Mouse (Mus musculus) heart, embryonic 16.5 days (tissue): Measurements from ENCODE around the gene Exd2. TPM values are rescaled to one million over a fixed set of nuclear protein-coding genes. Genes with fewer than 3 reads are reported as not detected.
A peak's percentile ranks its signal among the peaks of the same experiment; 100 is the strongest.

ENCODE experiments used
- ATAC-seq: fragments of 200-750 bp; cut with Nextera tagmentation; replicated peaks from 2 replicates; pipeline ENCODE4 v1.8.0; 2017; ENCODE audit warnings: moderate number of reproducible peaks; ENCODE audit not compliant: insufficient read depth, low FRiP score; ENCODE audit errors: extremely low read depth
- H3K27ac ChIP-seq: fragments of 300-500 bp; sonication (generic); 2 replicates; pipeline ENCODE4 v1.5.1; 2014; ENCODE audit warnings: mild to moderate bottlenecking, low read length, control low read depth, moderate library complexity
- H3K27me3 ChIP-seq: fragments of 300-500 bp; sonication (generic); 2 replicates; pipeline ENCODE4 v1.6.1; 2014; ENCODE audit warnings: low read length, mixed read lengths; ENCODE audit not compliant: control insufficient read depth, insufficient read depth
- H3K36me3 ChIP-seq: fragments of 300-500 bp; sonication (generic); 2 replicates; pipeline ENCODE4 v1.6.1; 2014; ENCODE audit not compliant: control insufficient read depth, insufficient read depth
- H3K4me1 ChIP-seq: fragments of 300-500 bp; sonication (generic); 2 replicates; pipeline ENCODE4 v1.6.1; 2014; ENCODE audit warnings: low read length, mixed read lengths; ENCODE audit not compliant: control insufficient read depth, insufficient read depth
- H3K4me2 ChIP-seq: fragments of 300-500 bp; sonication (generic); 2 replicates; pipeline ENCODE4 v1.6.1; 2014; ENCODE audit warnings: low read depth, mild to moderate bottlenecking, control low read depth, low read length
- H3K4me3 ChIP-seq: fragments of 300-500 bp; sonication (generic); 2 replicates; pipeline ENCODE4 v1.5.1; 2014; ENCODE audit warnings: mild to moderate bottlenecking, control low read depth, low read length
- H3K9ac ChIP-seq: fragments of 300-500 bp; sonication (generic); 2 replicates; pipeline ENCODE4 v1.6.1; 2014; ENCODE audit warnings: low read length, control low read depth
- H3K9me3 ChIP-seq: fragments of 300-500 bp; sonication (generic); replicated peaks from 2 replicates; pipeline ENCODE4 v1.6.1; 2016; ENCODE audit warnings: low read length; ENCODE audit not compliant: control insufficient read depth
- WGBS: fragments of 180-500 bp; shearing (Covaris S2); extraction: QIAGEN DNeasy Blood & Tissue Kit; methylation state at CpG from one replicate; pipeline ENCODE4 v1.1.7; 2014; 5-methylcytosine and 5-hydroxymethylcytosine counted together
- polyA plus RNA-seq: library from polyadenylated mRNA; unstranded; fragments of >200 nt; fragmentation: Nextera tagmentation; extraction: Ambion mirVana; gene quantifications from 2 replicates; pipeline ENCODE4 v1.2.1, GENCODE M21; 2015

Exd2 gene
- polyA plus RNA-seq, 1 experiment from 2014 or later = 17.0 TPM

DNA sequence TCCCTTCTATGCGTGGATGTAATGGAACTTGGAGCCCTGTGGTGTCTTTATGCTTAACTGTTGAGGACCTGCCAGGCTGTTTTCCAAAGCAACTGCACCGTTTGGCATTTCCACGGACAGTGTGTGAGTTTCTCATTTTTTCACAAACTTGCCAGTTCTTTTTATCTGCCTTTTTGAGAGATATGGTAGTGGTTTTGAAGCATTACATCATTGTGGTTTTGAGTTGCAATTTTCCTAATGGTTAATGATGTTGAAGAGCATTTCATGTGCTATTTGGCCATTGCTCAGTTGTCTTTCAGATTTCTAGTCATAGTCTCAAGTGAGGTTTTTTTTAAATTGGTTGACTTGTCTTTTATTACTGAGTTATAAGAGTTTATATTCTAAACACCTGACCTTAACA, 10.8 kb downstream of the Exd2 start:
- WGBS = 73% methylated on average over 3 of the region's 3 CpGs
- no peak overlapping the region for H3K9ac ChIP-seq
- no peak overlapping the region for H3K4me3 ChIP-seq
- no peak for ATAC-seq
- peaks cover 4% of the 10 kb centered on the region for H3K4me1 ChIP-seq
- H3K27ac ChIP-seq = no peak overlapping the region
- no peaks in the 10 kb centered on the region for H3K27me3 ChIP-seq
- H3K36me3 ChIP-seq = peaks cover 3% of the 10 kb centered on the region; the same call in 1 of the 2 replicates
- H3K4me2 ChIP-seq = no peak overlapping the region
- H3K9me3 ChIP-seq = no peaks in the 10 kb centered on the region

DNA sequence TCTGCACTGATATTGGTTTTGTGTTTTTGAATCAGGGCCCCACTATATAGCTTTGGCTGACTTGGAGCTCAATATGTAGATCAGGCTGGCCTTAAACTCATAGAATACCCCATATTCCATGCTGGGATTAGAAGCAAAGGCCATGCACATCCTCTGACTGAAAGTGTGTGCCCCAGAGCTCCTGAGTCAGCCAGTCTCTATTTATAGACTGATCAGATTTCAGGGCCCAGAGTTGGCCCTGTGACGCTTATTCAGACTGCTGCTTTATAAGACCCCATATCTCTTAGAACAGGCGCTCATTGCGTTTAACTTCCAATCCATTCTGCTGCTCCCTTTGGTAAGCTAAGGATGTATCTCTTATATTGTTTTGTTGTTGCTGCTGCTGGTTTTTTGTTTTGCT, 17.1 kb downstream of the Exd2 start:
- 43% methylated on average over 3 of the region's 3 CpGs for WGBS

DNA sequence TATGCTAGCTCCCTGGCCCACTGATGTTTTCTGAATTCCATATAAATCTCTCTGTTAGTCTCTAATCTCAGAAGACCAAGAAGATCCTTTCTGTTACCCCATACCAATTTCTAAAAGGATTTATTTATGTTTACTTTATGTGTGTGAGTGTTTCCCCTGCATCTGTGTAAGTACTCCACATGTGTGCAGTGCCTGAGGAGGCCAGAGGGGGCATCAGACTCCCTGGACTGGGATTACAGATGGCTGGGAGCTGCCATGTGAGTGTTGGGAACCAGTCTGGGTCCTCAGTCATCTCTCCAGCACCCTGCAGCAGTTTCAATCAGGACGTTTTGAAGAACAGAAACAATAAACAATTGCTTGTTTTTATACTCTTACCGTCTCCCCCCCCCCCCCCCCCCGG, 20.5 kb downstream of the Exd2 start:
- WGBS = 81% methylated on average over 2 of the region's 3 CpGs
- Histone ChIP-seq H3K4me3 (no peak overlapping the region), H3K9ac (no peak overlapping the region), H3K4me2 (no peak overlapping the region), H3K27me3 (no peaks in the 10 kb centered on the region), H3K4me1 (peaks cover 5% of the 10 kb centered on the region), H3K27ac (no peak overlapping the region), H3K36me3 (peaks cover 6% of the 10 kb centered on the region), H3K9me3 (no peaks in the 10 kb centered on the region)
- no peak for ATAC-seq

More for the DNA sequence above, 17.1 kb downstream of the Exd2 start:
- peaks cover 8% of the 10 kb centered on the region for H3K36me3 ChIP-seq
- H3K4me3 ChIP-seq = no peak overlapping the region
- no peak overlapping the region for H3K4me2 ChIP-seq
- no peak overlapping the region for H3K9ac ChIP-seq
- peaks cover 5% of the 10 kb centered on the region for H3K4me1 ChIP-seq
- peak overlapping the region; percentile 25; the same call in 1 of the 2 replicates for H3K27ac ChIP-seq
- no peaks in the 10 kb centered on the region for H3K9me3 ChIP-seq
- H3K27me3 ChIP-seq = no peaks in the 10 kb centered on the region
- no peak for ATAC-seq

DNA sequence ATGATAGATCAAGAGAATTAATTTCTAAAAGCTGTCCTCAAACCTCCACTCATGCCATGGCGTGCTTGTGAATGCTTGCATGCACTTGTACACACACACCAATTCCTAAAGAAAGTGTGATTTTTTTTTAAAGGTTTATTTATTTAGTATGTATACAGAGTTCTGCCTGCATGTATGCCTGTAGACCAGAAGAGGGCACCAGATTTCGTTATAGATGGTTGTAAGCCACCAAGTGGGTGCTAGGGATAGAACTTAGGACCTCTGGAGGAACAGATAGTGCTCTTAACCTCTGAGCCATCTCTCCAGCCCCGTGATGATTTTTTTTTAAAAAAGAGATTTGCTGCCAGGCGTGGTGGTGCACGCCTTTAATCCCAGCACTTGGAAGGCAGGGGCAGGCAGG, 30.4 kb downstream of the Exd2 start:
- WGBS = 91% methylated on average over 5 of the region's 5 CpGs
- H3K9me3 ChIP-seq = 0 out of 2 replicates have a peak, but pooled peaks cover 3% of the 10 kb centered on the region
- no peak for ATAC-seq
- H3K27ac ChIP-seq = no peak overlapping the region
- no peak overlapping the region for H3K4me2 ChIP-seq
- peaks cover 36% of the 10 kb centered on the region for H3K36me3 ChIP-seq
- no peaks in the 10 kb centered on the region for H3K4me1 ChIP-seq
- no peak overlapping the region for H3K9ac ChIP-seq
- no peak overlapping the region for H3K4me3 ChIP-seq
- H3K27me3 ChIP-seq = no peaks in the 10 kb centered on the region

DNA sequence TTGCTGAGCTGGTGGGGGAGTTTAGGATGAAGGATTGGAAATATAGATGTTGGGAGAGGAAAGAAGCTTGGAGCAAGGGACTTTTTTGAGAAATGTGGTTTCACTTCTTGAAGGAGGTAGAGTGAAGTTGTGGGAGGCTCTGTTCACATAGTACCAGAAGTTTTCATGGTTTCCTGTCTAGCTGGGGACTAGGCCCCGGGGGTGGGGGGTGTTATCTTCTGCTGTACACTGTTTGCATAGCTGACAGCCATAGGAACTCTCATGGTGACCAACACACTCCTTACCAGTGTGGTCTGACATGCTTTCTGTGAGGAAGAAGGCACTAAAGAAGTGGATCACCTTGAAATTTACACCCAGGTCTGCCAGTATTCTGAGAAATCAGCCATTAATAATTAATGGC, 32.8 kb downstream of the Exd2 start:
- ATAC-seq = no peak
- H3K36me3 ChIP-seq = peaks cover 24% of the 10 kb centered on the region
- H3K9me3 ChIP-seq = 0 out of 2 replicates have a peak, but pooled peaks cover 3% of the 10 kb centered on the region
- H3K9ac ChIP-seq = no peak overlapping the region
- no peaks in the 10 kb centered on the region for H3K4me1 ChIP-seq
- H3K4me2 ChIP-seq = no peak overlapping the region
- no peak overlapping the region for H3K4me3 ChIP-seq
- H3K27ac ChIP-seq = no peak overlapping the region
- no peaks in the 10 kb centered on the region for H3K27me3 ChIP-seq
- WGBS = 43% methylated on average over 1 of the region's 1 CpGs

GRCm38 (mm10) chr12:80498356-80498755, 35.5 kb downstream of the Exd2 start:
- no peak overlapping the region for H3K27ac ChIP-seq
- 53% methylated on average over 4 of the region's 4 CpGs for WGBS
- no peaks in the 10 kb centered on the region for H3K4me1 ChIP-seq
- no peak overlapping the region for H3K4me3 ChIP-seq
- peaks cover 4% of the 10 kb centered on the region for H3K36me3 ChIP-seq
- no peak overlapping the region for H3K9ac ChIP-seq
- H3K4me2 ChIP-seq = no peak overlapping the region
- 0 out of 2 replicates have a peak, but pooled peaks cover 2% of the 10 kb centered on the region for H3K9me3 ChIP-seq
- ATAC-seq = no peak
- no peaks in the 10 kb centered on the region for H3K27me3 ChIP-seq

- H3K9me3 ChIP-seq = no peaks in the 10 kb centered on the region
- no peaks in the 10 kb centered on the region for H3K4me1 ChIP-seq
- no peaks in the 10 kb centered on the region for H3K36me3 ChIP-seq
- H3K9ac ChIP-seq = no peak overlapping the region
- 58% methylated on average over 1 of the region's 1 CpGs for WGBS
- H3K27me3 ChIP-seq = no peaks in the 10 kb centered on the region
- H3K4me3 ChIP-seq = no peak overlapping the region
- H3K27ac ChIP-seq = no peak overlapping the region
- H3K4me2 ChIP-seq = no peak overlapping the region
- no peak for ATAC-seq
Measured at GRCm38 (mm10) chr12:80500506-80500905, 37.6 kb downstream of the Exd2 start.

DNA sequence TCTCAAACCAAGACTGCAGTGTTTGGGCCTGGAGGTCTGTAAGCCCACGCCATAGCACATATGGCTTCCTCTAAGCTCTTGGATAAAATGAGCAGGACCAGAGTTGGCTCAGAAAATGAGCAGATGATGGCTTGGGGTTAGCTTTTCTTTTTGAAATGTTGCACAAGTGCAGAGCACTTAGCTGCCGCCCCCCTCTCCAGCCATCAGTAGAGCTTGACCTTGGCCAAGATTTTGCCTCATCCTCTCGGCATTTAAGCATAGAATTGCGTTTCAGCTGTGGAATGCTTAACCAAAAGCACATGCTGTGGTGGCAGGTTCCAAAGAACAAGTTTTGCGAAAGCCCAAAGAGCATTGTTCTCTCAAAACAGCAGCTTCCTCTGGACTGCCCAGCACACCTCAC, 41.8 kb downstream of the Exd2 start:
- Histone ChIP-seq H3K4me3 (no peak overlapping the region), H3K9ac (no peak overlapping the region), H3K27me3 (no peaks in the 10 kb centered on the region), H3K9me3 (no peaks in the 10 kb centered on the region), H3K4me2 (no peak overlapping the region), H3K27ac (0 out of 2 replicates have a peak overlapping the region, but pooled peaks have one; percentile 23), H3K36me3 (no peaks in the 10 kb centered on the region), H3K4me1 (no peaks in the 10 kb centered on the region)
- no peak for ATAC-seq
- 69% methylated on average over 5 of the region's 5 CpGs for WGBS

GRCm38 (mm10) chr12:80507041-80507745, 44.3 kb downstream of the Exd2 start:
- no peak overlapping the region for H3K27ac ChIP-seq
- peaks cover 4% of the 10 kb centered on the region for H3K27me3 ChIP-seq
- H3K4me1 ChIP-seq = no peaks in the 10 kb centered on the region
- no peak for ATAC-seq
- WGBS = 61% methylated on average over 14 of the region's 14 CpGs
- H3K4me3 ChIP-seq = no peak overlapping the region
- H3K9me3 ChIP-seq = no peaks in the 10 kb centered on the region
- H3K4me2 ChIP-seq = no peak overlapping the region
- no peak overlapping the region for H3K9ac ChIP-seq
- H3K36me3 ChIP-seq = no peaks in the 10 kb centered on the region
